Mouse (Mus musculus): ENCODE data around the gene Scd1. TPM values are rescaled to one million over a fixed set of nuclear protein-coding genes. Genes with fewer than 3 reads are reported as not detected.
"Not testable (repeated sequence)": the region's sequence is repeated elsewhere in the genome, so short reads cannot be mapped to it uniquely, and the experiment has no call there.

Scd1 gene
- polyA plus RNA-seq, 2 experiments = 6.8 to 19.5 TPM

- 44% methylated on average over 5 of the region's 5 CpGs for WGBS
- H3K4me1 ChIP-seq (ENCODE audit: control insufficient read depth, insufficient read depth, low read length) = no peaks in the 10 kb centered on the region
- DNase-seq (ENCODE audit: low spot score) (no peak), ATAC-seq (ENCODE audit: low FRiP score, low read depth) (no peak)
- H3K27me3 ChIP-seq (ENCODE audit: control insufficient read depth, insufficient read depth, low read length) = no peaks in the 10 kb centered on the region
- H3K9me3 ChIP-seq (ENCODE audit: control insufficient read depth, low read length) = no peaks in the 10 kb centered on the region
- no peak for TF ChIP-seq POLR2A (IDR thresholded peaks at IDR 0.05; ENCODE audit: borderline replicate concordance, extremely low read depth, insufficient read depth, insufficient read length)
- no peaks in the 10 kb centered on the region for H3K36me3 ChIP-seq (ENCODE audit: control insufficient read depth, insufficient read depth, low read length)
- no peak overlapping the region for H3K4me2 ChIP-seq (replicated peaks; ENCODE audit: low read depth, low read length, severe bottlenecking)
- H3K27ac ChIP-seq (replicated peaks; ENCODE audit: low read depth, low read length) = no peak overlapping the region
- H3K9ac ChIP-seq (ENCODE audit: low read depth, low read length, severe bottlenecking) = no peak overlapping the region
- H3K4me3 ChIP-seq (replicated peaks; ENCODE audit: low read length) = no peak overlapping the region
Measured at GRCm38 (mm10) chr19:44377629-44378375, 29.9 kb downstream of the Scd1 start.

GRCm38 (mm10) chr19:44376511-44376951 lies 31.1 kb downstream of the Scd1 start:
- ATAC-seq (ENCODE audit: low FRiP score, low read depth) = no peak
- Histone ChIP-seq H3K27ac (replicated peaks; ENCODE audit: low read depth, low read length) (no peak overlapping the region), H3K27me3 (ENCODE audit: control insufficient read depth, insufficient read depth, low read length) (no peaks in the 10 kb centered on the region), H3K4me2 (replicated peaks; ENCODE audit: low read depth, low read length, severe bottlenecking) (no peak overlapping the region), H3K9ac (ENCODE audit: low read depth, low read length, severe bottlenecking) (no peak overlapping the region), H3K4me3 (replicated peaks; ENCODE audit: low read length) (no peak overlapping the region), H3K36me3 (ENCODE audit: control insufficient read depth, insufficient read depth, low read length) (no peaks in the 10 kb centered on the region), H3K4me1 (ENCODE audit: control insufficient read depth, insufficient read depth, low read length) (no peaks in the 10 kb centered on the region), H3K9me3 (ENCODE audit: control insufficient read depth, low read length) (no peaks in the 10 kb centered on the region)
- no peak for TF ChIP-seq POLR2A (IDR thresholded peaks at IDR 0.05; ENCODE audit: borderline replicate concordance, extremely low read depth, insufficient read depth, insufficient read length)
- 34% methylated on average over 3 of the region's 3 CpGs for WGBS
- no peak for DNase-seq (ENCODE audit: low spot score)

GRCm38 (mm10) chr19:44372969-44373368 lies 34.7 kb downstream of the Scd1 start:
- TF ChIP-seq POLR2A (IDR thresholded peaks at IDR 0.05; ENCODE audit: borderline replicate concordance, extremely low read depth, insufficient read depth, insufficient read length) = no peak
- DNase-seq (ENCODE audit: low spot score) (peak; percentile 66), ATAC-seq (ENCODE audit: low FRiP score, low read depth) (peak; percentile 74; the same call in 1 of the 2 replicates)
- Histone ChIP-seq H3K9ac (ENCODE audit: low read depth, low read length, severe bottlenecking) (no peak overlapping the region), H3K4me2 (replicated peaks; ENCODE audit: low read depth, low read length, severe bottlenecking) (no peak overlapping the region), H3K36me3 (ENCODE audit: control insufficient read depth, insufficient read depth, low read length) (no peaks in the 10 kb centered on the region), H3K4me3 (replicated peaks; ENCODE audit: low read length) (no peak overlapping the region), H3K4me1 (ENCODE audit: control insufficient read depth, insufficient read depth, low read length) (no peaks in the 10 kb centered on the region), H3K9me3 (ENCODE audit: control insufficient read depth, low read length) (no peaks in the 10 kb centered on the region), H3K27ac (replicated peaks; ENCODE audit: low read depth, low read length) (no peak overlapping the region), H3K27me3 (ENCODE audit: control insufficient read depth, insufficient read depth, low read length) (no peaks in the 10 kb centered on the region)
- WGBS = 24% methylated on average over 6 of the region's 6 CpGs

- no peak overlapping the region for H3K4me2 ChIP-seq (replicated peaks; ENCODE audit: low read depth, low read length, severe bottlenecking)
- 66% methylated on average over 5 of the region's 5 CpGs for WGBS
- DNase-seq (ENCODE audit: low spot score) (no peak), ATAC-seq (ENCODE audit: low FRiP score, low read depth) (no peak)
- H3K4me3 ChIP-seq (replicated peaks; ENCODE audit: low read length) = no peak overlapping the region
- H3K9me3 ChIP-seq (ENCODE audit: control insufficient read depth, low read length) = no peaks in the 10 kb centered on the region
- H3K9ac ChIP-seq (ENCODE audit: low read depth, low read length, severe bottlenecking) = no peak overlapping the region
- no peak for TF ChIP-seq POLR2A (IDR thresholded peaks at IDR 0.05; ENCODE audit: borderline replicate concordance, extremely low read depth, insufficient read depth, insufficient read length)
- H3K4me1 ChIP-seq (ENCODE audit: control insufficient read depth, insufficient read depth, low read length) = no peaks in the 10 kb centered on the region
- no peaks in the 10 kb centered on the region for H3K36me3 ChIP-seq (ENCODE audit: control insufficient read depth, insufficient read depth, low read length)
- H3K27me3 ChIP-seq (ENCODE audit: control insufficient read depth, insufficient read depth, low read length) = no peaks in the 10 kb centered on the region
- H3K27ac ChIP-seq (replicated peaks; ENCODE audit: low read depth, low read length) = no peak overlapping the region
Measured at GRCm38 (mm10) chr19:44370231-44370630, 37.4 kb downstream of the Scd1 start.

GRCm38 (mm10) chr19:44369371-44369770 lies 38.3 kb downstream of the Scd1 start:
- no peaks in the 10 kb centered on the region for H3K9me3 ChIP-seq (ENCODE audit: control insufficient read depth, low read length)
- no peaks in the 10 kb centered on the region for H3K4me1 ChIP-seq (ENCODE audit: control insufficient read depth, insufficient read depth, low read length)
- no peaks in the 10 kb centered on the region for H3K27me3 ChIP-seq (ENCODE audit: control insufficient read depth, insufficient read depth, low read length)
- no peaks in the 10 kb centered on the region for H3K36me3 ChIP-seq (ENCODE audit: control insufficient read depth, insufficient read depth, low read length)
- H3K27ac ChIP-seq (replicated peaks; ENCODE audit: low read depth, low read length) = no peak overlapping the region
- DNase-seq (ENCODE audit: low spot score) (peak; percentile 28), ATAC-seq (ENCODE audit: low FRiP score, low read depth) (no peak)
- H3K4me2 ChIP-seq (replicated peaks; ENCODE audit: low read depth, low read length, severe bottlenecking) = no peak overlapping the region
- H3K4me3 ChIP-seq (replicated peaks; ENCODE audit: low read length) = no peak overlapping the region
- 38% methylated on average over 8 of the region's 8 CpGs for WGBS
- no peak overlapping the region for H3K9ac ChIP-seq (ENCODE audit: low read depth, low read length, severe bottlenecking)
- TF ChIP-seq POLR2A (IDR thresholded peaks at IDR 0.05; ENCODE audit: borderline replicate concordance, extremely low read depth, insufficient read depth, insufficient read length) = no peak

- not testable (repeated sequence) for H3K27me3 ChIP-seq (ENCODE audit: control insufficient read depth, insufficient read depth, low read length); H3K4me1 ChIP-seq (ENCODE audit: control insufficient read depth, insufficient read depth, low read length); H3K9ac ChIP-seq (ENCODE audit: low read depth, low read length, severe bottlenecking); H3K9me3 ChIP-seq (ENCODE audit: control insufficient read depth, low read length); H3K4me3 ChIP-seq (replicated peaks; ENCODE audit: low read length); H3K36me3 ChIP-seq (ENCODE audit: control insufficient read depth, insufficient read depth, low read length); ATAC-seq (ENCODE audit: low FRiP score, low read depth); H3K27ac ChIP-seq (replicated peaks; ENCODE audit: low read depth, low read length); H3K4me2 ChIP-seq (replicated peaks; ENCODE audit: low read depth, low read length, severe bottlenecking); DNase-seq (ENCODE audit: low spot score)
- WGBS = 69% methylated on average over 9 of the region's 10 CpGs
Measured at GRCm38 (mm10) chr19:44367076-44367475, 40.6 kb downstream of the Scd1 start.

Data from limb, embryonic 14.5 days (tissue).